Mouse (Mus musculus) CH12.LX (cell line): ENCODE measurements around the gene Dhdh. TPM values are rescaled to one million over a fixed set of nuclear protein-coding genes. Genes with fewer than 3 reads are reported as not detected.

Experiments
- DNase-seq: peaks from one replicate; pipeline ENCODE4 v3.0.0-alpha.2; 2013; ENCODE audit errors: extremely low read depth
- H3K27ac ChIP-seq: 2 replicates; pipeline ENCODE4 v1.5.1; 2012; ENCODE audit warnings: low read depth, mild to moderate bottlenecking, control low read depth, moderate library complexity; ENCODE audit not compliant: insufficient read depth
- H3K27me3 ChIP-seq: replicated peaks from 2 replicates; pipeline ENCODE3; 2012; ENCODE audit warnings: inconsistent platforms
- H3K36me3 ChIP-seq, 2 experiments: replicated peaks in 1 of 2; 2 replicates each; pipeline versions ENCODE3 to v1.6.1; 2012; ENCODE audit warnings: inconsistent platforms in 1 of 2, low read length in 1 of 2, mild to moderate bottlenecking in 1 of 2, mixed read lengths in 1 of 2, moderate library complexity in 1 of 2; ENCODE audit not compliant: control insufficient read depth in 1 of 2, insufficient read depth in 1 of 2
- H3K4me1 ChIP-seq, 2 experiments: 2 replicates each; pipeline ENCODE4 v1.6.1; 2012; ENCODE audit warnings: inconsistent platforms in 1 of 2, moderate library complexity in 1 of 2; ENCODE audit not compliant: insufficient read depth in 2 of 2, control insufficient read depth in 1 of 2
- H3K4me2 ChIP-seq: 2 replicates; pipeline ENCODE4 v1.6.1; 2012; ENCODE audit warnings: low read depth, mild to moderate bottlenecking, control low read depth; ENCODE audit not compliant: poor library complexity, insufficient read depth, severe bottlenecking
- H3K4me3 ChIP-seq, 3 experiments: fragments of 150-350 bp in 1 of 3; sonication (generic) in 1 of 3; replicated peaks in 1 of 3; 2 replicates each; pipeline versions ENCODE3 to v1.5.1; 2011 to 2012; ENCODE audit warnings: low read depth in 2 of 3, low read length in 2 of 3, mild to moderate bottlenecking in 2 of 3, moderate library complexity in 2 of 3, control low read depth in 1 of 3, improper control_type of control experiment in 1 of 3, inconsistent platforms in 1 of 3, mixed read lengths in 1 of 3; ENCODE audit not compliant: poor library complexity in 1 of 3
- H3K79me2 ChIP-seq: replicated peaks from 2 replicates; pipeline ENCODE4 v1.6.1; 2012; ENCODE audit warnings: mild to moderate bottlenecking, moderate library complexity; ENCODE audit not compliant: control insufficient read depth, poor library complexity, insufficient read depth, severe bottlenecking; ENCODE audit errors: extremely low read depth
- H3K9ac ChIP-seq: 2 replicates; pipeline ENCODE4 v1.6.1; 2012; ENCODE audit warnings: low read depth, mild to moderate bottlenecking, control low read depth, moderate library complexity; ENCODE audit not compliant: insufficient read depth
- H3K9me3 ChIP-seq: replicated peaks from 2 replicates; pipeline ENCODE3; 2012; ENCODE audit warnings: low read length, inconsistent platforms, mixed read lengths
- CHD1 ChIP-seq: IDR thresholded peaks from 2 replicates; pipeline ENCODE4 v1.6.1; 2012; ENCODE audit warnings: low read depth, low read length, improper control_type of control experiment, inconsistent platforms
- CTCF ChIP-seq, 2 experiments: IDR thresholded peaks in 1 of 2; conservative IDR thresholded peaks in 1 of 2; 2 replicates each; pipeline ENCODE4 v1.5.1; 2011 to 2012; ENCODE audit warnings: low read depth in 2 of 2, low read length in 2 of 2, improper control_type of control experiment in 1 of 2, inconsistent platforms in 1 of 2, mild to moderate bottlenecking in 1 of 2, moderate library complexity in 1 of 2
- E2F4 ChIP-seq: IDR thresholded peaks from 2 replicates; pipeline ENCODE4 v1.6.1; 2011; ENCODE audit warnings: low read depth, low read length, improper control_type of control experiment; ENCODE audit not compliant: insufficient replicate concordance
- EP300 ChIP-seq: IDR thresholded peaks from 2 replicates; pipeline ENCODE4 v1.6.1; 2011; ENCODE audit warnings: low read length, improper control_type of control experiment
- IRF4 ChIP-seq: IDR thresholded peaks from 2 replicates; pipeline ENCODE4 v1.6.1; 2014; ENCODE audit warnings: low read depth, mild to moderate bottlenecking, inconsistent platforms, low read length, improper control_type of control experiment
- JUN ChIP-seq: IDR thresholded peaks from 2 replicates; pipeline ENCODE4 v1.6.1; 2011; ENCODE audit warnings: low read depth, mild to moderate bottlenecking, low read length, improper control_type of control experiment, moderate library complexity; ENCODE audit not compliant: insufficient read depth
- MAFK ChIP-seq: IDR thresholded peaks from 2 replicates; pipeline ENCODE4 v1.6.1; 2011; ENCODE audit warnings: low read length, improper control_type of control experiment; ENCODE audit not compliant: insufficient replicate concordance
- MAZ ChIP-seq: IDR thresholded peaks from 2 replicates; pipeline ENCODE4 v1.6.1; 2012; ENCODE audit warnings: low read depth, mild to moderate bottlenecking, inconsistent platforms, low read length, improper control_type of control experiment, moderate library complexity
- MEF2A ChIP-seq: IDR thresholded peaks from 2 replicates; pipeline ENCODE4 v1.6.1; 2014; ENCODE audit warnings: low read depth, mild to moderate bottlenecking, inconsistent platforms, low read length, improper control_type of control experiment, borderline replicate concordance
- MXI1 ChIP-seq: IDR thresholded peaks from 2 replicates; pipeline ENCODE4 v1.6.1; 2011; ENCODE audit warnings: mild to moderate bottlenecking, low read depth, low read length, improper control_type of control experiment
- NELFE ChIP-seq: IDR thresholded peaks from 2 replicates; pipeline ENCODE4 v1.6.1; 2011; ENCODE audit warnings: low read depth, low read length, improper control_type of control experiment
- NRF1 ChIP-seq: IDR thresholded peaks from 2 replicates; pipeline ENCODE4 v1.6.1; 2014; ENCODE audit warnings: low read depth, mild to moderate bottlenecking, inconsistent platforms, low read length, improper control_type of control experiment, moderate library complexity
- POLR2A ChIP-seq: IDR thresholded peaks from 2 replicates; pipeline ENCODE4 v1.6.1; 2011; ENCODE audit warnings: low read depth, mild to moderate bottlenecking, improper control_type of control experiment, low read length
- POLR2AphosphoS2 ChIP-seq: IDR thresholded peaks from 2 replicates; pipeline ENCODE4 v1.6.1; 2011; ENCODE audit warnings: low read depth, low read length, improper control_type of control experiment
- UBTF ChIP-seq: IDR thresholded peaks from 2 replicates; pipeline ENCODE4 v1.6.1; 2012; ENCODE audit warnings: low read depth, mild to moderate bottlenecking, inconsistent platforms, low read length, improper control_type of control experiment, moderate library complexity
- USF1 ChIP-seq: IDR thresholded peaks from 2 replicates; pipeline ENCODE4 v1.6.1; 2014; ENCODE audit warnings: low read depth, mild to moderate bottlenecking, inconsistent platforms, low read length, improper control_type of control experiment
- ZKSCAN1 ChIP-seq: IDR thresholded peaks from 2 replicates; pipeline ENCODE4 v1.6.1; 2012; ENCODE audit warnings: low read depth, inconsistent platforms, low read length, improper control_type of control experiment, borderline replicate concordance
- dilution Hi-C: fragments of 300-500 bp; cut with MboI; formaldehyde crosslinking; loops from 2 replicates; pipeline ENCODE4 v1.14.3; 2020; ENCODE audit warnings: low sequenced_read_pairs; ENCODE audit not compliant: extremely low pct_unique_long_range_greater_than_20kb, extremely low pct_ligation_motif_present
- in situ Hi-C: fragments of 300-500 bp; cut with MboI; formaldehyde crosslinking; loops from 3 replicates; pipeline ENCODE4 v1.14.3; 2019; ENCODE audit warnings: low sequenced_read_pairs, low pct_ligation_motif_present, low pct_unique_long_range_greater_than_20kb, mixed read lengths
- polyA plus RNA-seq: library from polyadenylated mRNA; unstranded; fragments of >175 nt; gene quantifications from 2 replicates; pipeline ENCODE4 v1.2.1, GENCODE M21; 2012; ENCODE audit warnings: low read depth; ENCODE audit not compliant: insufficient read length
- total RNA-seq, 2 experiments: library from RNA; depleted of rRNA; stranded (reverse); fragments of 300-350 nt in 1 of 2; fragments of >200 nt in 1 of 2; gene quantifications; 2 replicates each; pipeline ENCODE4 v1.2.3; 2012 to 2014

Gene Dhdh
- total and polyA plus RNA-seq, 3 experiments, result 5.9 to 18.0 (median 7.2) TPM

DNA sequence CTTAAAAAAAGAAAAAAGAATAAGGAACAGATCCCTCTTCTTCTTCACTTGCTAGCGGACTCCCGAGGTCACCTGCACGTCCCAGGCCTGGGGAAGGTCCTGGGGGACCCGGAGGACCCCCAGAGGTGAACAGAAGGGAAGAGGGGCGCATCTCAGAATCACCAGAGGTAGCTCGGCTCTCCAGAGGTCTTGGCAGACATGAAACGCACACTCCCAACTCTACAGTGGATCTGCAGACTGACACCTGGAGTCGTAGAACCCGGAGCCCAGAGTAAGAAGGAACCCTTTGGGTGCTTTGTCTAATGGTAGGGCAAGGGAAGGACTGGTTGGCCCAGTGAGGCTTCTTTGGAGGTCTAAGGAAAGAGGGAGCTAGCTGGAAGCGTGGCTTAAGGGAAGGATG is 49.0 kb upstream of the Dhdh start:
- H3K4me3 ChIP-seq, result no peak overlapping the region
- TF ChIP-seq MAFK, result no peak
- TF ChIP-seq EP300, result no peak
- no peak for TF ChIP-seq USF1
- TF ChIP-seq MEF2A, result no peak
- no peak for TF ChIP-seq MAZ
- no peak for TF ChIP-seq JUN
- no peak overlapping the region for H3K27ac ChIP-seq
- H3K27me3 ChIP-seq, result peaks cover 9% of the 10 kb centered on the region
- no peak for DNase-seq
- H3K4me1 ChIP-seq, result no peaks in the 10 kb centered on the region
- no peaks in the 10 kb centered on the region for H3K36me3 ChIP-seq
- H3K9ac ChIP-seq, result no peak overlapping the region
- H3K9me3 ChIP-seq, result no peaks in the 10 kb centered on the region
- dilution Hi-C loops, result no loop called here
- H3K4me2 ChIP-seq, result no peak overlapping the region
- H3K79me2 ChIP-seq, result no peaks in the 10 kb centered on the region
- in situ Hi-C loops, result no loop called here

DNA sequence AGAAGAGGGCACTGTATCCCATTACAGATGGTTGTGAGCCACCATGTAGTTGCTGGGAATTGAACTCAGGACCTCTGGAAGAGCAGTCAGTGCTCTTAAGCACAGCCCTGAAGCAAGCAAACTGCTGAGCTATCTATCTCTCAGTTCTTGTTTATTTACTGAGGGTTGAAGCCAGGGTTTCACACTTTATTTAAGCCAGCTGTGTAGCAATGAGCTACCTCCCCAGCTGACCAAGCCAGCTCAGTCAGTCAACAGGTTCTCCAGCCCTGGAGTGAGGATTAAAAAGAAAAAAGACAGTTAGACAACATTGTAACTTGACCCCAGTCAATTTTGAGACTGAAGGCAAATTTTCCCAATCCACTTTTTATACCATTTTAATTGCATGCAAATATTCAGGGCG is 47.1 kb upstream of the Dhdh start:
- TF ChIP-seq NELFE, result no peak
- no peak for TF ChIP-seq POLR2A
- no peak for TF ChIP-seq POLR2AphosphoS2
- TF ChIP-seq UBTF, result no peak
- no peak for TF ChIP-seq MEF2A
- no peak for TF ChIP-seq CTCF (conservative IDR thresholded peaks at IDR 0.05 in 1 of 2, IDR thresholded peaks at IDR 0.05 in 1 of 2; ENCODE audit: low read depth in 2 of 2, low read length in 2 of 2)
- Histone ChIP-seq H3K9me3 (no peaks in the 10 kb centered on the region), H3K4me2 (no peak overlapping the region), H3K27ac (no peak overlapping the region), H3K36me3 (no peaks in the 10 kb centered on the region), H3K4me3 (no peak overlapping the region), H3K9ac (no peak overlapping the region), H3K79me2 (no peaks in the 10 kb centered on the region), H3K4me1 (no peaks in the 10 kb centered on the region), H3K27me3 (peaks cover 23% of the 10 kb centered on the region)
- DNase-seq, result no peak
- dilution Hi-C loops (no loop called here), in situ Hi-C loops (no loop called here)

DNA sequence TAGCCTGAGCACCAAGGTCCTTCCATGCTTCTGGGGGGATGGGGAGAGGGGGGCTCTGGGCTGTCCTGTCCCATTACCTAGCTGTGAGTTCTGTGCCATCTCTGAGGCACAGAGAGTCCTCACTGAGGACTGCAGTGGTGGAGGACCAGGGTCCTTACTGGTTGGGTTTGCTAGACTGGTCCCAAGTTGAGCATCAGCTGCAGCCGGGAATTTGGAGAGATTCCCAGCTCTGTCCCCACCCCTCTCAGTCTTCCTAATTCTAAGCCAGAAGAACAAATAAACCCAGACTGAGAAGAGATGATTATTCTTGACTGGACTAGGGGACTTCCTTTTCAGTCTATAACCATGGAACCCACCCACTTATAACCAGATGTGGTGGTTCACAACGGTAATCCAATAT is 42.0 kb upstream of the Dhdh start:
- dilution Hi-C loops (no loop called here), in situ Hi-C loops (no loop called here)
- H3K27ac ChIP-seq, result no peak overlapping the region
- no peak overlapping the region for H3K9ac ChIP-seq
- no peak for DNase-seq
- H3K4me1 ChIP-seq, result peaks cover 4 to 16% of the 10 kb centered on the region in 2 experiments; a peak in 3 of 4 replicates
- no peaks in the 10 kb centered on the region for H3K36me3 ChIP-seq
- TF ChIP-seq E2F4 (no peak), MXI1 (no peak), CHD1 (no peak), IRF4 (no peak), NRF1 (no peak), ZKSCAN1 (no peak)
- H3K4me3 ChIP-seq, result no peak overlapping the region
- no peak overlapping the region for H3K4me2 ChIP-seq
- no peaks in the 10 kb centered on the region for H3K9me3 ChIP-seq
- peaks cover 36% of the 10 kb centered on the region for H3K27me3 ChIP-seq
- no peaks in the 10 kb centered on the region; the same call in 1 of the 2 replicates for H3K79me2 ChIP-seq
